Mouse (Mus musculus) heart, embryonic 12.5 days (tissue): ENCODE results near the gene Fam129b. TPM values are rescaled to one million over a fixed set of nuclear protein-coding genes. Genes with fewer than 3 reads are reported as not detected.

ENCODE experiments used
- ATAC-seq: fragments of 200-750 bp; cut with Nextera tagmentation; 2 replicates; pipeline ENCODE4 v1.8.0; 2017; ENCODE audit warnings: moderate TSS enrichment, moderate library complexity; ENCODE audit not compliant: insufficient number of reproducible peaks, low FRiP score
- H3K27ac ChIP-seq: fragments of 300-500 bp; sonication (generic); 2 replicates; pipeline ENCODE4 v1.5.1; 2016; ENCODE audit warnings: mild to moderate bottlenecking, moderate library complexity; ENCODE audit not compliant: poor library complexity, severe bottlenecking
- H3K27me3 ChIP-seq: fragments of 300-500 bp; sonication (generic); replicated peaks from 2 replicates; pipeline ENCODE4 v1.6.1; 2016; ENCODE audit warnings: mild to moderate bottlenecking, moderate library complexity
- H3K36me3 ChIP-seq: fragments of 300-500 bp; sonication (generic); 2 replicates; pipeline ENCODE4 v1.6.1; 2016; ENCODE audit warnings: mild to moderate bottlenecking, moderate library complexity
- H3K4me1 ChIP-seq: fragments of 300-500 bp; sonication (generic); replicated peaks from 2 replicates; pipeline ENCODE4 v1.6.1; 2016; ENCODE audit warnings: mild to moderate bottlenecking
- H3K4me2 ChIP-seq: fragments of 300-500 bp; sonication (generic); 2 replicates; pipeline ENCODE4 v1.6.1; 2016; ENCODE audit warnings: mild to moderate bottlenecking, moderate library complexity
- H3K4me3 ChIP-seq: fragments of 300-500 bp; sonication (generic); 2 replicates; pipeline ENCODE4 v1.5.1; 2016; ENCODE audit warnings: mild to moderate bottlenecking
- H3K9ac ChIP-seq: fragments of 300-500 bp; sonication (generic); 2 replicates; pipeline ENCODE4 v1.6.1; 2016; ENCODE audit warnings: mild to moderate bottlenecking, moderate library complexity
- H3K9me3 ChIP-seq: fragments of 300-500 bp; sonication (generic); replicated peaks from 2 replicates; pipeline ENCODE4 v1.6.1; 2016; ENCODE audit warnings: mild to moderate bottlenecking, moderate library complexity
- WGBS: fragments of 180-500 bp; shearing (Covaris S2); methylation state at CpG from one replicate; pipeline ENCODE4 v1.1.7; 2016; 5-methylcytosine and 5-hydroxymethylcytosine counted together
- polyA plus RNA-seq: library from polyadenylated mRNA; unstranded; fragments of >200 nt; fragmentation: Nextera tagmentation; extraction: Ambion mirVana; gene quantifications from 2 replicates; pipeline ENCODE4 v1.2.1, GENCODE M21; 2016

The Fam129b gene
- polyA plus RNA-seq, 1 experiment from 2014 or later, result 62.0 TPM

GRCm38 (mm10) chr2:32894097-32894496, 18.2 kb downstream of the Fam129b start:
- Histone ChIP-seq H3K9me3 (no peaks in the 10 kb centered on the region), H3K27ac (no peak overlapping the region), H3K4me3 (no peak overlapping the region), H3K27me3 (no peaks in the 10 kb centered on the region), H3K4me1 (peaks cover 88% of the 10 kb centered on the region), H3K9ac (no peak overlapping the region), H3K4me2 (no peak overlapping the region), H3K36me3 (peaks cover 18% of the 10 kb centered on the region)
- ATAC-seq, result no peak
- WGBS, result 71% methylated on average over 2 of the region's 2 CpGs

DNA sequence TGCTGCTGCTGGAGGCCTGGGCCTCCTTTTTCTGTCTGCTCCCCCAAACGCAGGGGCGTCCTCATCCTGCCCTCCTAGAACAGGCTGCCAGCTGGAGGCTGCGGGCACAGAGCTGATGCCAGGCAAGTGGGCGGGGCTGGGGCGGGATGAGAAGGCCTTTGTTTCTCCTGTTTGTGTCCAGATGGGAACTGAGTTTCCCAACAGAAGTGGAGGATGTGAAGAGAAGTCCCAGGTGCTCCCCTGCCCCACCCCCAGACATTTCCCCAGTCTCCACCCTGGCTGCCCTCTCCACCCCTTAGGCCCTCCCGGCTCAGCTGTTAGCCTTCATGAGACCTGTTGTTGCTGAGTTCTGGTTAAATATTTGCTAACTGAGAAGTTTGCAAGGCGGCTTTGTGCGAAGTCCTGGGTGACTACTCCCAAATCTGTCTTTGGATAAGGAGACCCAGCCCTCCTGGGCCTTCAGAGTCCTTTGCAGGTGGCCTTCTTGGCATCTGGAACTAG, 19.7 kb downstream of the Fam129b start:
- Histone ChIP-seq H3K4me1 (peaks cover 88% of the 10 kb centered on the region), H3K27ac (no peak overlapping the region), H3K36me3 (peaks cover 18% of the 10 kb centered on the region), H3K27me3 (no peaks in the 10 kb centered on the region), H3K9ac (peak overlapping the region; percentile 52; the same call in 1 of the 2 replicates), H3K4me3 (no peak overlapping the region), H3K4me2 (no peak overlapping the region), H3K9me3 (no peaks in the 10 kb centered on the region)
- no peak for ATAC-seq
- WGBS, result 52% methylated on average over 7 of the region's 8 CpGs

DNA sequence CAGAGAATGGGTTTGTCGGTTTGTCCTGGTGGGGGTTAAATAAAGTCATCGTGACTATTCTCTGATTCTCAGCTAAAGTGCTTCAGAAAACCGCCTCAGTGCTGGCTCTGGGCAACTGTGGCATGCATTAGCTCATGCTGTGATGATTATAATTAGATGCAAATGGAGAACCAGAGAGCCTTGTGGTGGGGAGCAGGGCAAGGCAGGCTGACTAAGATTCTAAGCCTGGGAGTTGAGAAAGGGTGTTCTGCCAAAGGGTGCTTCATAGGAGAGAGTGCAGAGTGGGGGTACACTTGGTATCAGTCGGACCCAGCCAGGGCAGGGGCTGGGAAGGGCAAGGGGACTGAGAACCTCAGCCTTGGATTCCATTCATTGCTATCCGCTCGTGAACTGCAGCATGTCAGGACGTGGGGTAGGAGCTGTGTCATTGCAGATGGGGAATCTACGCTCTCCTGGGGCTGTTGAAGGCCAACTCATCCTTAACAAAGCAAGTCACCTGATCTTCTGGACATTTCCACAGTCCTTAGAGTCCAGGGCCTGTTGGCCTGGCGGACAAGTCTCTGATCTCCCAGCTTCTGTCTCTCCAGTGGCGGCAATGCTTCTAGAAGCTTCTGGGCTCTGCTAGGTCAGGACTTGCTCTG, 20.7 kb downstream of the Fam129b start:
- ATAC-seq, result no peak
- WGBS, result 48% methylated on average over 10 of the region's 10 CpGs
- Histone ChIP-seq H3K4me3 (no peak overlapping the region), H3K9me3 (no peaks in the 10 kb centered on the region), H3K4me2 (no peak overlapping the region), H3K27me3 (no peaks in the 10 kb centered on the region), H3K27ac (0 out of 2 replicates have a peak overlapping the region, but pooled peaks have one; percentile 21), H3K4me1 (peaks cover 82% of the 10 kb centered on the region), H3K9ac (peak overlapping the region; percentile 52), H3K36me3 (peaks cover 18% of the 10 kb centered on the region)

DNA sequence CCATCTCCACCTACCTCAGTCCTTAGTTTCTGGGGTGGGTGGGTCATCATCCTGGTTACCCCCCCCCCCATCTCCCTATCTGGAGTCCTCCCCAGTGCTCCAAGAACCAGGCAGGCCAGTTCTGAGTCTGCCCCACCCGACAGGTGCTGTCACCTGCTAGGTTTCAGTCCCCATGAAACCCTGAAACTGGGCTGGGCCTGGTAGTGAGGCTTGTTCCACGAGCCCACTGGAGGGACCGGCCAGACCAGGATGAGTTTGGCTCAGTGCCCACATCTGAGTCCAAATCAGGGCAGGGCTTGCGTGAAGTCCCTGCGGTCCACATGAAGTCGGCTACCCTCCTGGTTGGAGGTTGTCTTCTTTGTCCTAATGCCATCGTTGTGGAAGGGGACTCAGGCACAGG, 23.1 kb downstream of the Fam129b start:
- H3K27ac ChIP-seq, result no peak overlapping the region
- H3K9me3 ChIP-seq, result no peaks in the 10 kb centered on the region
- no peaks in the 10 kb centered on the region for H3K27me3 ChIP-seq
- WGBS, result 58% methylated on average over 7 of the region's 7 CpGs
- peaks cover 79% of the 10 kb centered on the region for H3K4me1 ChIP-seq
- H3K4me2 ChIP-seq, result no peak overlapping the region
- H3K36me3 ChIP-seq, result peaks cover 4% of the 10 kb centered on the region
- no peak for ATAC-seq
- peak overlapping the region; percentile 35 for H3K9ac ChIP-seq
- no peak overlapping the region for H3K4me3 ChIP-seq

DNA sequence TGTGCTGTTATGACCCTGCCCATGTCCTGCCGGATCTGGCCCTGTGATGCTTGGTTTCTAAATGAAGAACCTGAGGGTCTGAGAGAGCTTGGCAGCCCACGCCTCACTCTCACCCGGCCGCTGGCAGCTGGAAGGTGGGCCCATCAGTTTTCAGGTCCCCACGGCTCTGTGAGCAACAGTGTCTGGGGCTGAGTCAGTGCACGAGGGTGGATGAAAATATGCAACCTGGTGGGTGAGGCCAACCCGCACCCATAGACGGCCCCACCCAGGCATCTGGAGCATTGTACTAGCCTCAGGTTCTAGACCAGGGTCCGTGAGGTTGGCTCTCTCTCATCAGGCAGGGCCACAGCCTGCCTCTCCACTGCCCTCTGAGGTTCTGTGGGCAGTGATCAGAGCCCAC, 26.2 kb downstream of the Fam129b start:
- peaks cover 81% of the 10 kb centered on the region for H3K4me1 ChIP-seq

GRCm38 (mm10) chr2:32903470-32903869, 27.6 kb downstream of the Fam129b start:
- Histone ChIP-seq H3K9me3 (no peaks in the 10 kb centered on the region), H3K4me1 (peaks cover 80% of the 10 kb centered on the region), H3K4me3 (no peak overlapping the region), H3K27me3 (no peaks in the 10 kb centered on the region), H3K4me2 (no peak overlapping the region), H3K9ac (0 out of 2 replicates have a peak overlapping the region, but pooled peaks have one; percentile 3), H3K27ac (0 out of 2 replicates have a peak overlapping the region, but pooled peaks have one; percentile 19), H3K36me3 (peaks cover 5% of the 10 kb centered on the region; the same call in 1 of the 2 replicates)
- ATAC-seq, result no peak
- WGBS, result 70% methylated on average over 4 of the region's 4 CpGs

More for the DNA sequence above, 26.2 kb downstream of the Fam129b start:
- Histone ChIP-seq H3K4me3 (no peak overlapping the region), H3K9ac (no peak overlapping the region), H3K27ac (no peak overlapping the region), H3K27me3 (no peaks in the 10 kb centered on the region), H3K9me3 (no peaks in the 10 kb centered on the region), H3K36me3 (peaks cover 5% of the 10 kb centered on the region; the same call in 1 of the 2 replicates), H3K4me2 (no peak overlapping the region)
- no peak for ATAC-seq
- 79% methylated on average over 9 of the region's 9 CpGs for WGBS

DNA sequence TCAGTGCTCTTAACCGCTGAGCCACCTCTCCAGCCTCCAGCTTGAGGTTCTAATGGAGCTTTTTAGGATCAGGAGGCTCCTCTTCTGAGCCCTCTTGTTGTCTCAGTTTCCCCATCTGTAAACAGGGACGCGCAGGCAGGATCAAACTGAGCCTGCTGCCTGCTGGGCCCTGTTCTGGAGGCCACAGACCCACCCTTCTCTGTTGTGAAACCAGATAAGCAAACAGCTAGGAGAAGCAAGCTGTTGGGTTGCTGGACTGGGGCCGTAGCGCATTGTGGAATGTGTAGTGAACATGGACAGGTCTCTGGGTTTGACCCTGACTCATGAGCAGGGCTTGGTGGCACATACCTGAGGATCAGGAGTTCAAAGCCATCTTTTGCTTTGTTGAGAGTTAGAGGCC, 28.7 kb downstream of the Fam129b start:
- Histone ChIP-seq H3K36me3 (peaks cover 6% of the 10 kb centered on the region), H3K27ac (peak overlapping the region; percentile 26; the same call in 1 of the 2 replicates), H3K9ac (no peak overlapping the region), H3K4me2 (no peak overlapping the region), H3K4me3 (no peak overlapping the region), H3K9me3 (no peaks in the 10 kb centered on the region), H3K27me3 (no peaks in the 10 kb centered on the region), H3K4me1 (peaks cover 79% of the 10 kb centered on the region)
- 51% methylated on average over 5 of the region's 5 CpGs for WGBS
- no peak for ATAC-seq

GRCm38 (mm10) chr2:32905297-32905696, 29.4 kb downstream of the Fam129b start:
- WGBS, result 79% methylated on average over 8 of the region's 8 CpGs
- no peak for ATAC-seq
- Histone ChIP-seq H3K4me1 (peaks cover 73% of the 10 kb centered on the region), H3K27ac (peak overlapping the region; percentile 98; the same call in 1 of the 2 replicates), H3K4me2 (no peak overlapping the region), H3K36me3 (peaks cover 13% of the 10 kb centered on the region), H3K9me3 (no peaks in the 10 kb centered on the region), H3K27me3 (no peaks in the 10 kb centered on the region), H3K4me3 (no peak overlapping the region), H3K9ac (no peak overlapping the region)

GRCm38 (mm10) chr2:32907442-32907841, 31.5 kb downstream of the Fam129b start:
- peak overlapping the region; percentile 38 for H3K9ac ChIP-seq

GRCm38 (mm10) chr2:32908272-32908671, 32.4 kb downstream of the Fam129b start:
- peak overlapping the region; percentile 49 for H3K4me2 ChIP-seq
- H3K4me1 ChIP-seq, result peaks cover 78% of the 10 kb centered on the region
- H3K27ac ChIP-seq, result peak overlapping the region; percentile 98
- H3K9me3 ChIP-seq, result no peaks in the 10 kb centered on the region
- no peak overlapping the region for H3K4me3 ChIP-seq
- H3K36me3 ChIP-seq, result peaks cover 34% of the 10 kb centered on the region
- H3K9ac ChIP-seq, result peak overlapping the region; percentile 54
- no peaks in the 10 kb centered on the region for H3K27me3 ChIP-seq
- ATAC-seq, result peak; percentile 71
- 6% methylated on average over 6 of the region's 6 CpGs for WGBS

More at GRCm38 (mm10) chr2:32907442-32907841, 31.5 kb downstream of the Fam129b start:
- Histone ChIP-seq H3K27ac (peak overlapping the region; percentile 98), H3K27me3 (no peaks in the 10 kb centered on the region), H3K36me3 (peaks cover 29% of the 10 kb centered on the region), H3K9me3 (no peaks in the 10 kb centered on the region), H3K4me3 (no peak overlapping the region), H3K4me1 (peaks cover 81% of the 10 kb centered on the region), H3K4me2 (no peak overlapping the region)
- WGBS, result 59% methylated on average over 8 of the region's 8 CpGs
- ATAC-seq, result no peak

- Histone ChIP-seq H3K4me3 (no peak overlapping the region), H3K27me3 (no peaks in the 10 kb centered on the region), H3K27ac (peak overlapping the region; percentile 98), H3K9me3 (no peaks in the 10 kb centered on the region), H3K9ac (peak overlapping the region; percentile 54), H3K36me3 (peaks cover 34% of the 10 kb centered on the region), H3K4me1 (peaks cover 73% of the 10 kb centered on the region), H3K4me2 (peak overlapping the region; percentile 49)
- WGBS, result 15% methylated on average over 11 of the region's 11 CpGs
- ATAC-seq, result peak; percentile 66
Observed at GRCm38 (mm10) chr2:32908796-32909195, 32.9 kb downstream of the Fam129b start.
